Mouse (Mus musculus) hindbrain, embryonic 12.5 days (tissue): ENCODE measurements at regions not wholly inside any gene's neighbourhood (a gene's known extent, or its start where the extent isn't known, plus 50 kb on each side); places are given as distances from the start of the nearest gene placed in this dataset.

Experiments used
- ATAC-seq: fragments of 200-750 bp; cut with Nextera tagmentation; 2 replicates; pipeline ENCODE4 v1.8.0; 2017; ENCODE audit warnings: moderate TSS enrichment; ENCODE audit not compliant: low FRiP score
- H3K27ac ChIP-seq: fragments of 300-500 bp; sonication (generic); 2 replicates; pipeline ENCODE4 v1.5.1; 2016; ENCODE audit warnings: mild to moderate bottlenecking
- H3K27me3 ChIP-seq: fragments of 300-500 bp; sonication (generic); 2 replicates; pipeline ENCODE4 v1.6.1; 2016; ENCODE audit warnings: mild to moderate bottlenecking
- H3K36me3 ChIP-seq: fragments of 300-500 bp; sonication (generic); 2 replicates; pipeline ENCODE4 v1.6.1; 2016; ENCODE audit warnings: mild to moderate bottlenecking
- H3K4me1 ChIP-seq: fragments of 300-500 bp; sonication (generic); 2 replicates; pipeline ENCODE4 v1.6.1; 2016
- H3K4me2 ChIP-seq: fragments of 300-500 bp; sonication (generic); replicated peaks from 2 replicates; pipeline ENCODE4 v1.6.1; 2016; ENCODE audit warnings: mild to moderate bottlenecking
- H3K4me3 ChIP-seq: fragments of 300-500 bp; sonication (generic); 2 replicates; pipeline ENCODE4 v1.5.1; 2016; ENCODE audit warnings: mild to moderate bottlenecking
- H3K9ac ChIP-seq: fragments of 300-500 bp; sonication (generic); 2 replicates; pipeline ENCODE4 v1.6.1; 2016; ENCODE audit warnings: mild to moderate bottlenecking, moderate library complexity
- H3K9me3 ChIP-seq: fragments of 300-500 bp; sonication (generic); replicated peaks from 2 replicates; pipeline ENCODE4 v1.6.1; 2016; ENCODE audit warnings: mild to moderate bottlenecking
- WGBS: fragments of 180-500 bp; shearing (Covaris S2); methylation state at CpG from one replicate; pipeline ENCODE4 v1.1.7; 2016; 5-methylcytosine and 5-hydroxymethylcytosine counted together

DNA sequence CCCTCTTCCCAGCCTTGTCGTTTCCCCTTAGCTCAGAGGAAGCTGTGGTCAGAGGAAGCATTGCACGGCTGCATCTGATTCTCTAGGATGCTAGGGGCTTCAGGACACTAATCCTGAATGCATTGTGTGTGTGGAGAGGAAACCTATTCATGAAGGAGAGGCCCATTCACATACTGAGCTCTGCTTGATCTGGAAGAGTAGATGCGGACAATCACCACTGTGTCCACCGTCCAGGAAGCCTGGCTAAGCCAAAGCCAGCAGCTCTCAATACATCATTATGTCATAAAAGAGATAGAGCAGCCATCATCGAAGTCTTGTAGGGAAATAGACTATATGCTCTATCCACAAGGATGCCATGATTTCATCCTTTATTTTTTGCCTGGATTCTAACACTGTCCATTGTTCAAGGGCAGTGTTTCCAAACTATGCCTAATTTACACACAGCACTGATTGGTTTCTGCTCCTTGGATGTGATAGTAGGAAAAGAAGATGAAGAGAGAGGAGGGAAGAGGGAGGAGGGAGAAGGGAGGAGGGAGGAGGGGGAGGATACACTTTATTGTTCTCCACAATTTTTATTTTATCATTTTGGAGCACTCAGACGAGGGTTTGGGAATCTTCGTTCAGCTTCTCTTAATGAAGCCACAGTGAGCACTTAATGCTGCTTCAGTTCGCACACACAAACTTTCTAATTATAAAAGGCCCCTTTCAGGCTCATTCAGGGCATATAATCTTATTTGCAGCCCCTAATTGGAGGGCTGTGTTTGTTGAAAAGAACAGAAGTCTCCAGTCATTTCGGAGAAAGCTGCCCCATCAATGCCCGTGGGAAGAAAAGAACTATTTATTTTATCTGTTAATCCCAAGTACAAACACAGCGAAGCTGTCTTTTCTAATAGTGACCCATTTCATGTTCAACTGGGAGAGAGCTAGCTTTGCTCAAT lies 195.0 kb downstream of the Pdgfra start:
- Histone ChIP-seq H3K36me3 (no peaks in the 10 kb centered on the region), H3K9ac (no peak overlapping the region), H3K27me3 (no peaks in the 10 kb centered on the region), H3K4me3 (no peak overlapping the region), H3K4me1 (no peaks in the 10 kb centered on the region), H3K4me2 (no peak overlapping the region), H3K9me3 (no peaks in the 10 kb centered on the region), H3K27ac (no peak overlapping the region)
- ATAC-seq: no peak
- 45% methylated on average over 11 of the region's 11 CpGs for WGBS

DNA sequence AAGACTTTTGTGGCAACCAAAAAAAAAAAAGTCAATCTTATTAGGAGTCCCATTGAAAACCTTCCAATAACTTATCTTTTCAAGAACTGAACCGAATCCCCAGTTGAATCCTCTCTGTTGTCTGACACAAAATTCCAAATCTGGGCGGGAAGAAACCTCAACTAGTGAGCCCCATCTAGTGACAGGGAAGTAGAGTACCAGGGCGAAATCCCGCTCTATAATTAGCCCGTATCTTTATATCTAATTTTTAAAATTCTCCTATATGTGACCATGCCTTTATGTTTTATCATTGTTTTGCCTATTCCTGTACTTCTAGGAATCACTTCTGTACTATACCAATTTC lies 195.7 kb downstream of the Pdgfra start:
- 74% methylated on average over 5 of the region's 5 CpGs for WGBS
- Histone ChIP-seq H3K9me3 (no peaks in the 10 kb centered on the region), H3K9ac (no peak overlapping the region), H3K27me3 (no peaks in the 10 kb centered on the region), H3K36me3 (no peaks in the 10 kb centered on the region), H3K4me2 (no peak overlapping the region), H3K4me3 (no peak overlapping the region), H3K27ac (no peak overlapping the region), H3K4me1 (no peaks in the 10 kb centered on the region)
- no peak for ATAC-seq

- WGBS: 68% methylated on average over 1 of the region's 1 CpGs
- Histone ChIP-seq H3K36me3 (no peaks in the 10 kb centered on the region), H3K27me3 (no peaks in the 10 kb centered on the region), H3K9me3 (no peaks in the 10 kb centered on the region), H3K4me3 (no peak overlapping the region), H3K27ac (no peak overlapping the region), H3K4me1 (no peaks in the 10 kb centered on the region), H3K9ac (no peak overlapping the region), H3K4me2 (no peak overlapping the region)
- no peak for ATAC-seq
These were observed 203.2 kb downstream of the Pdgfra start for GRCm38 (mm10) chr5:75355266-75355665.

- Histone ChIP-seq H3K4me2 (no peak overlapping the region), H3K9ac (no peak overlapping the region), H3K27ac (no peak overlapping the region), H3K27me3 (no peaks in the 10 kb centered on the region), H3K9me3 (no peaks in the 10 kb centered on the region), H3K4me3 (no peak overlapping the region), H3K36me3 (no peaks in the 10 kb centered on the region), H3K4me1 (no peaks in the 10 kb centered on the region)
- WGBS: 85% methylated on average over 5 of the region's 5 CpGs
- ATAC-seq: no peak
These were observed 206.8 kb downstream of the Pdgfra start for GRCm38 (mm10) chr5:75358869-75359268.

DNA sequence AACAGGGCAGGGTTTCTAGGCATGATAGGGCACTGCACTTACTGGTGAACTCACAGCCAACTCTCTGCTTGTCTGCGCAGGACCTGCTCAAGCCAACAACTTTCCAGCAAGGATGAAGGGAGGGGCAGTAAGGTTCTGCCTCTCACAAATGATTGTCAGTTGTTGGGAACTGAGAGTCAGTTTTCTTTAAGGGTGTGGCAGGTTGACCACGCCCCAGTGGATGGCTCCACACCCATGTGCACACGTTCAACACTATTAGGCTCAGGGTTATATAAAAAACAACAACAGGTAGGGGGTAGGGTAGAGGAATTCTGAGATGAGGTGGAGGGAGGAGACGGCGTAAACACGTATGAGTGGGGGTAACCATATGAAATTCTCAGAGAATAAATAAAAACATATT lies 210.9 kb upstream of the Kit start:
- Histone ChIP-seq H3K4me1 (no peaks in the 10 kb centered on the region), H3K4me3 (no peak overlapping the region), H3K9me3 (no peaks in the 10 kb centered on the region), H3K36me3 (no peaks in the 10 kb centered on the region), H3K9ac (no peak overlapping the region), H3K27me3 (no peaks in the 10 kb centered on the region), H3K4me2 (no peak overlapping the region), H3K27ac (no peak overlapping the region)
- 89% methylated on average over 6 of the region's 6 CpGs for WGBS
- ATAC-seq: no peak

GRCm38 (mm10) chr5:75367282-75367681 lies 207.4 kb upstream of the Kit start:
- Histone ChIP-seq H3K27ac (no peak overlapping the region), H3K27me3 (no peaks in the 10 kb centered on the region), H3K4me1 (no peaks in the 10 kb centered on the region), H3K36me3 (no peaks in the 10 kb centered on the region), H3K4me3 (no peak overlapping the region), H3K4me2 (no peak overlapping the region), H3K9me3 (0 out of 2 replicates have a peak, but pooled peaks cover 3% of the 10 kb centered on the region), H3K9ac (no peak overlapping the region)
- 89% methylated on average over 5 of the region's 5 CpGs for WGBS
- ATAC-seq: no peak

DNA sequence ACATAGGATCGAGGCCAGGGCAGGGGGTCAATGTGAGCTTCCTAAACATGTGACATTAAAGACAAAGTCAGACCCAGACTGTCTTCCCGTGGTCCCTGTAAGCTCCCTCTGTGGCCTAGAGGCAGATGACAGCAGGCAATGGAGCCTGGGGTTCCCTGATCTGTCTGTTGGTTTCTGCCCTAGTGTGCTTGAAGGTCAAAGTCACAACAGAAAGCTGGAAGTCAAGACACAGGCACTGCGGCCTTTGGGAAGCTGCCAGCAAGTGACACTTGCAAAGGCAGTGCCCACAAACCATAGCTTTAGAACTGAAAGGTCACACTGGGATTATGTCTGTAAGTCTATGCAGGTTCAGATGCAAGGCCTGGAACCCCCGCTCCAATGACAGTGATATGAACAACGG lies 206.0 kb upstream of the Kit start:
- no peak overlapping the region for H3K4me3 ChIP-seq
- H3K9me3 ChIP-seq: 0 out of 2 replicates have a peak, but pooled peaks cover 6% of the 10 kb centered on the region
- no peak overlapping the region for H3K4me2 ChIP-seq
- no peaks in the 10 kb centered on the region for H3K4me1 ChIP-seq
- no peak overlapping the region for H3K27ac ChIP-seq
- H3K36me3 ChIP-seq: no peaks in the 10 kb centered on the region
- ATAC-seq: no peak
- whole genome bisulfite sequencing: 89% methylated on average over 5 of the region's 5 CpGs
- H3K9ac ChIP-seq: no peak overlapping the region
- no peaks in the 10 kb centered on the region for H3K27me3 ChIP-seq

DNA sequence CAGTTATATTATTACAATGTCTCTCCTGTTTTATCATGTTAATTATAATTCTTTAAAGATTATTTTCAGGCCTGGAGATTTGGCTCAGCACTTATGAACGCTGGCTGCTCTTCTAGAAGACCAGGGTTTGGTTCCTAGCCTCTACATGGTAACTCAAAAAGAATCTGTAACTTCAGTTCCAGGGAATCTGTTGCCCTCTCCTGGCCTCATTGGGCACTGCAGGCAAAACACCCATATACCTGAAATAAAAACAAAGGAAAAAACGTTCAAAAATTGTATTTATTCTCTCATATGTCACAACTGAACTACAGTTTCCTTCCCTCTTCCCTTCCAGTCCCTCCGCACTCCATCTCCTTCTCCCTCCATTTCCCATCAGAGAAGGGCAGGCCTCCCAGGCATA lies 201.9 kb upstream of the Kit start:
- Histone ChIP-seq H3K9ac (no peak overlapping the region), H3K27me3 (no peaks in the 10 kb centered on the region), H3K9me3 (0 out of 2 replicates have a peak, but pooled peaks cover 6% of the 10 kb centered on the region), H3K27ac (no peak overlapping the region), H3K4me1 (peaks cover 8% of the 10 kb centered on the region; the same call in 1 of the 2 replicates), H3K36me3 (no peaks in the 10 kb centered on the region), H3K4me2 (no peak overlapping the region), H3K4me3 (no peak overlapping the region)
- no peak for ATAC-seq
- WGBS: 65% methylated on average over 3 of the region's 3 CpGs

DNA sequence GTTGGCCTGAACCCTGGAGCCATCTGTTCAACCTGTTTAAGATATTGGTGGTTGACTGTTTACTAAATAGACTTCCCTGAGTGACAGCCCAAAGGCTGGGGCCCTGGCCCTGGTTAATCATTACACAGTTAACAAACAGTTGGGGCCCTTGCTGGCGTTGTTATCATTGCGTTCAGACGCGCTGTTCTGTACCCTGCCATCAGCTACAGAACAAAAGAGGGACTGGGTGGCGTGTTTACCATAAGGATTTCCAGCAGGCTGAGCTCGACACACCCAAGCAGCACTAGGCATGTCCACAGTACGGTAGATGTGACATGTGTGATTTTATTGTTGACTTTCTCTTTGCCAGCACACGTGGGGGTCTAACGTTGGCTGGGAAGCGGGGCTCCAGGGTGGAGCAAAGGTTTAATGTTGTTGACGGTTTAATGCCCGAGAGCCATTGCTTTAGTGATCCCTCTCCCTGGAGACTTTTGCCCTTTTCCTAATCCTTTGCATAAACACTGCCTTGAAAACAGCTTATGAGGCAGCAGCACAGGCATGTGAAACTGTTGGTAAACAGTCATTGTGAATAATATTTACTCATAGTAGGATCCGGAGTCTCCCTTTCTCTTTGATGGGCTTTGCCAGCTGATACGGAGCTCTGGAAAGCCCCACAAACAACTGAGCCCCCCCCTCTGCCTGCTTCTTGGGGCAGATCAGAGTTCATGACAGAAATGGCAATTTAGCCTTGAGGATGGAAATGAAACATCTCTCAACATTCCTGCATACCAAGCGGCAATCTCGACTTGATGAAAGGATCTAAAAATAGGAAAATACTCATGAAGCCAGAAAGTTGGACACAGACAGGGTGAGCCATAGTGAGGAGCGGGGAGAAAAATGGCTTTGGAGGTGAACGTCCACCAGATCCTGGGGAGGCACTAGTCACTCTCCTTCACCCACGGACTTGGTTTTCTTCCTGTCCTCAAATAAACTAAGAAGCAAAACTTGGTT lies 197.1 kb upstream of the Kit start:
- Histone ChIP-seq H3K27ac (no peak overlapping the region), H3K27me3 (no peaks in the 10 kb centered on the region), H3K4me2 (no peak overlapping the region), H3K9me3 (0 out of 2 replicates have a peak, but pooled peaks cover 4% of the 10 kb centered on the region), H3K36me3 (no peaks in the 10 kb centered on the region), H3K4me1 (peaks cover 8% of the 10 kb centered on the region; the same call in 1 of the 2 replicates), H3K4me3 (no peak overlapping the region), H3K9ac (no peak overlapping the region)
- ATAC-seq: no peak
- 50% methylated on average over 19 of the region's 19 CpGs for WGBS

GRCm38 (mm10) chr5:75378655-75379054 lies 196.1 kb upstream of the Kit start:
- no peak overlapping the region for H3K9ac ChIP-seq
- 43% methylated on average over 2 of the region's 2 CpGs for WGBS
- no peak for ATAC-seq
- no peaks in the 10 kb centered on the region for H3K9me3 ChIP-seq
- no peak overlapping the region for H3K4me3 ChIP-seq
- no peak overlapping the region for H3K4me2 ChIP-seq
- no peaks in the 10 kb centered on the region for H3K36me3 ChIP-seq
- no peak overlapping the region for H3K27ac ChIP-seq
- H3K27me3 ChIP-seq: no peaks in the 10 kb centered on the region
- H3K4me1 ChIP-seq: peaks cover 8% of the 10 kb centered on the region; the same call in 1 of the 2 replicates

DNA sequence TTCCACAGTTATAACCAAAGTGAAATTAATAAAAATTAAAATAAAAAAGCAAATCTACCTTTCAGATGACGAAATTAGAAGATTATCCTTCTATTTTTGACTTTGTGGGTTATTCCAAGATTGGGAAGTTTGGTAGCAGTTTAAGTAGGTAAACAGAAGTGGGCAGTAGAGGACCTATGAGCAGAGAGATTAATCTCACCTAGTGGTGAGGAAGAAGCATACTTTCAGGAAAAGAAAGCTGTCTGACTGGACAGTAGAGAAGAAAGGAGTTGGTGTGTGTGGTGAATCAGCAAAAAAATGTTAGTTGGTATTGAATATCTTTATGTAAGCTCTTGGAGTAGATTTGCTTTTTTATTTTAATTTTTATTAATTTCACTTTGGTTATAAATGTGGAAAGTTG lies 194.4 kb upstream of the Kit start:
- WGBS: 77% methylated on average over 1 of the region's 1 CpGs
- Histone ChIP-seq H3K4me3 (no peak overlapping the region), H3K27ac (no peak overlapping the region)

GRCm38 (mm10) chr5:75382138-75382537 lies 192.6 kb upstream of the Kit start:
- no peak overlapping the region for H3K9ac ChIP-seq

More for the DNA sequence above, 194.4 kb upstream of the Kit start:
- no peak overlapping the region for H3K4me2 ChIP-seq
- no peaks in the 10 kb centered on the region for H3K9me3 ChIP-seq
- no peak overlapping the region for H3K9ac ChIP-seq
- no peak for ATAC-seq
- H3K4me1 ChIP-seq: peaks cover 8% of the 10 kb centered on the region; the same call in 1 of the 2 replicates
- H3K27me3 ChIP-seq: no peaks in the 10 kb centered on the region
- no peaks in the 10 kb centered on the region for H3K36me3 ChIP-seq

More at GRCm38 (mm10) chr5:75382138-75382537, 192.6 kb upstream of the Kit start:
- ATAC-seq: no peak
- Histone ChIP-seq H3K9me3 (no peaks in the 10 kb centered on the region), H3K36me3 (no peaks in the 10 kb centered on the region), H3K4me2 (no peak overlapping the region), H3K4me1 (peaks cover 7% of the 10 kb centered on the region; the same call in 1 of the 2 replicates), H3K27ac (no peak overlapping the region), H3K4me3 (no peak overlapping the region), H3K27me3 (no peaks in the 10 kb centered on the region)
- 94% methylated on average over 3 of the region's 3 CpGs for WGBS
